Mouse (Mus musculus) left cerebral cortex, adult 18-20 months (tissue): ENCODE data around the gene Lsg1. TPM values are rescaled to one million over a fixed set of nuclear protein-coding genes. Genes with fewer than 3 reads are reported as not detected.
A peak's percentile ranks its signal among the peaks of the same experiment; 100 is the strongest.

ENCODE experiments used
- DNase-seq, 2 experiments: peaks; one replicate each; pipeline ENCODE4 v3.0.0; 2021 to 2022; ENCODE audit warnings: low spot score in 2 of 2, mixed read lengths in 1 of 2
- total RNA-seq, 2 experiments: library from RNA; stranded (reverse); gene quantifications; 2 replicates each; pipeline ENCODE4 v1.2.3; 2021

Lsg1 gene
- total RNA-seq, 2 experiments from 2014 or later = 18.3 to 21.1 TPM

- peak; percentile 44 to 64 for DNase-seq
Observed at GRCm38 (mm10) chr16:30552621-30553338, 34.6 kb downstream of the Lsg1 start.

- DNase-seq = peak in 1 of 2 experiments; percentile 15
Observed at GRCm38 (mm10) chr16:30550748-30551192, 36.6 kb downstream of the Lsg1 start, which contains the start of gene Tmem44. Tmem44 (minus strand) TSS chr16:30550842.

GRCm38 (mm10) chr16:30549966-30550747, 37.2 kb downstream of the Lsg1 start:
- DNase-seq = peak; percentile 77 to 84

- DNase-seq = no peak
Observed at GRCm38 (mm10) chr16:30549516-30549915, 37.9 kb downstream of the Lsg1 start.

GRCm38 (mm10) chr16:30548291-30548690, 39.1 kb downstream of the Lsg1 start:
- DNase-seq = peak in 1 of 2 experiments; percentile 62

GRCm38 (mm10) chr16:30544693-30545092, 42.7 kb downstream of the Lsg1 start:
- DNase-seq = no peak

GRCm38 (mm10) chr16:30543386-30543785, 44.0 kb downstream of the Lsg1 start:
- no peak for DNase-seq

- no peak for DNase-seq
Observed at GRCm38 (mm10) chr16:30542826-30543225, 44.6 kb downstream of the Lsg1 start.

- DNase-seq = no peak
Observed at GRCm38 (mm10) chr16:30540107-30541001, 47.0 kb downstream of the Lsg1 start.

GRCm38 (mm10) chr16:30539433-30539832, 48.0 kb downstream of the Lsg1 start:
- DNase-seq = peak in 1 of 2 experiments; percentile 52

- DNase-seq = no peak
Observed at GRCm38 (mm10) chr16:30535075-30535474, 52.3 kb downstream of the Lsg1 start.

GRCm38 (mm10) chr16:30533592-30533991, 53.8 kb downstream of the Lsg1 start:
- DNase-seq = no peak

GRCm38 (mm10) chr16:30532929-30533328, 54.5 kb downstream of the Lsg1 start:
- no peak for DNase-seq

GRCm38 (mm10) chr16:30531761-30532406, 55.5 kb downstream of the Lsg1 start:
- DNase-seq = no peak

- DNase-seq = no peak
Observed at GRCm38 (mm10) chr16:30530815-30531214, 56.6 kb downstream of the Lsg1 start.

- DNase-seq = no peak
Observed at GRCm38 (mm10) chr16:30528386-30528785, 59.0 kb downstream of the Lsg1 start.

- DNase-seq = no peak
Observed at GRCm38 (mm10) chr16:30527889-30528288, 59.5 kb downstream of the Lsg1 start.

- peak in 1 of 2 experiments; percentile 56 for DNase-seq
Observed at GRCm38 (mm10) chr16:30525756-30526155, 61.6 kb downstream of the Lsg1 start.

GRCm38 (mm10) chr16:30524481-30524880, 62.9 kb downstream of the Lsg1 start:
- DNase-seq = no peak

- no peak for DNase-seq
Observed at GRCm38 (mm10) chr16:30522253-30522940, 65.0 kb downstream of the Lsg1 start.
